Mouse (Mus musculus): Measurements from ENCODE around the gene Olfr695. TPM values are rescaled to one million over a fixed set of nuclear protein-coding genes. Genes with fewer than 3 reads are reported as not detected.
"Not testable (repeated sequence)": the region's sequence is repeated elsewhere in the genome, so short reads cannot be mapped to it uniquely, and the experiment has no call there.

The Olfr695 gene
- polyA plus RNA-seq (2015; fragmentation: Nextera tagmentation; extraction: Ambion mirVana), result not detected in 2 replicates

DNA sequence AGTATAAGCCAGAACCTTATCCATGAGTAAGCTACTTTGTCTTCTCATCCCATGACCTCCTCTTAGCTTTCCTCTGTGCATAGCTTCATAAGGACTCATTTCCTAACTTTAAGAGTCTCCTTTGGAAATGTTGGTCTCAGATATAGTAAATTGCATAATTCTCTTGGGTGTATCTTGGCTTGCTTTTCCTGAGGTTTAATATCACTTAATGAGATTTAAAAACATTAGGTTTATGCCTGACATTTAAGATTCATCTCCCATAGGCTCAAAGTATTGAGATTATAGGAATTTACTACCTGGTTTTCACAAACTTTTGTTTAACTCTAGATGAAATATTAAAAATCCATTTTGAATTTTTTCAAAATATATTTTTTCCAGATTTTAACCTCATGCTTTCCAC lies at the start of gene Olfr695:
Gene Olfr695 (minus strand): TSS at position 101 of the 400 bp plus-strand sequence.
- Histone ChIP-seq H3K4me1 (replicated peaks) (no peaks in the 10 kb centered on the region), H3K27me3 (no peaks in the 10 kb centered on the region), H3K9ac (no peak within 1 kb of the TSS), H3K4me3 (no peak within 1 kb of the TSS), H3K27ac (no peak within 1 kb of the TSS), H3K9me3 (no peaks in the 10 kb centered on the region), H3K4me2 (no peak within 1 kb of the TSS), H3K36me3 (no peaks in the 10 kb centered on the region)
- ATAC-seq (ENCODE audit: low FRiP score), result no peak

DNA sequence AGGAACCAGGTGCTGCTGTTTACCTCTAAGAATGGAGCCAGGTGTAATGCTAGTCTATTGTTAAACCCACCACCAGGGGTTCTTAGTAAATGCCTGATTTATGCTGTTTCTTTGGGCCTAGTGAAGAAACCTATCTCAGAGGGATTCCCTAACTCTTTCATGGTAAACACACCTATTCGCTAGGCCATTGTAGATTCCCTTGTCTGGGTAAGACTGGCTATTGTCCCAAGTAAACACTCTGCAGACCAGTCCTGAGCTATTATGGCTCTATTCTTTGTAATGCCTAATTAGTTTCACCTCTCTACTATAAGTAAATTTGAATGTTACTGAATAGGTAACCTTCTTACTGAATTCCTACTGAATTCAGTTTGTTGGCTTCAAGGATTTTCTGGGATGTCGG lies 44.8 kb upstream of the Olfr695 start:
- 95% methylated on average over 2 of the region's 2 CpGs for WGBS
- H3K4me3 ChIP-seq; H3K4me2 ChIP-seq; H3K9ac ChIP-seq; H3K27me3 ChIP-seq; H3K27ac ChIP-seq; H3K4me1 ChIP-seq (replicated peaks); H3K9me3 ChIP-seq; H3K36me3 ChIP-seq; ATAC-seq (ENCODE audit: low FRiP score): not testable (repeated sequence)

DNA sequence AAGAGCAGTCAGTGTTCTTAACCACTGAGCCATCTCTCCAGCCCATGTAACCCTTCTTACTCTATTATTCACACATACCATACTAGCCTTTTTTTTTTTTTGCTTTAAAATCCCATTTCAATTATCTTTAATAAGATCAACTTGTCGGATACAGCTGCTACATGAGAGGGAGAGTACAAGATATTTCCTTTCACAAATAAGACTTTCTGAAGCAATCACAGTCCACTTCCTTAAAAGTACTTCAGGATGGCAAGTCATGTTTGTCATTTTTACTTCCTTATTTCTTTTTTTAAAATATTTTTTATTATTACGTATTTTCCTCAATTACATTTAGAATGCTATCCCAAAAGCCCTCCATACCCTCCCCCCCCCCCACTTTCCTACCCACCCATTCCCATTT lies 42.6 kb upstream of the Olfr695 start:
- H3K4me1 ChIP-seq (replicated peaks), result no peaks in the 10 kb centered on the region
- H3K27me3 ChIP-seq, result no peaks in the 10 kb centered on the region
- no peak overlapping the region for H3K4me2 ChIP-seq
- H3K27ac ChIP-seq, result no peak overlapping the region
- 95% methylated on average over 2 of the region's 2 CpGs for WGBS
- ATAC-seq (ENCODE audit: low FRiP score), result no peak
- no peak overlapping the region for H3K4me3 ChIP-seq
- H3K36me3 ChIP-seq, result no peaks in the 10 kb centered on the region
- H3K9me3 ChIP-seq, result peaks cover 7% of the 10 kb centered on the region; the same call in 1 of the 2 replicates
- H3K9ac ChIP-seq, result no peak overlapping the region

DNA sequence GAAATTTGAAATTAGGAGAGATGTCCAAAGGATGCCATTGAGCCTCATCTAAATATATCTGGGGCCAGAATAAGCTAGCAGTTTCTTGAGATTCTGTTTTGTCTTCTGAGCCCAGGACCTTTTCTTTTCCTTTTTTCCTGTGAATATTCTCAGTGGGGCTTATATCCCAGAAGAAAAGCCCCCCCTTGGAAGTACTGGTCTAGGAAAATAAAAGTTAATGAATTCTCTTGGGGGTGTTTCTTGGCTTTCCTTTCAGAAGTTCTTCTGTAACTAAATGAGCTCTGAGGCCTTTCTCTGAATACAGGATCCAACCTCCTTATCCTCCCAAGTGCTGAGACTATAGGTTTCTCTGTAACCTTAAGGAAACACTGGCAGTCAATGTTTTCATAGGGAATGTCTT lies 39.1 kb upstream of the Olfr695 start, which contains the start of gene Olfr698:
Gene Olfr698 (minus strand): TSS at position 101 of the 400 bp plus-strand sequence.
- ATAC-seq (ENCODE audit: low FRiP score), result no peak
- Histone ChIP-seq H3K4me1 (replicated peaks) (no peaks in the 10 kb centered on the region), H3K4me3 (no peak within 1 kb of the TSS), H3K9ac (no peak within 1 kb of the TSS), H3K36me3 (no peaks in the 10 kb centered on the region), H3K27me3 (no peaks in the 10 kb centered on the region), H3K9me3 (no peaks in the 10 kb centered on the region), H3K27ac (no peak within 1 kb of the TSS), H3K4me2 (no peak within 1 kb of the TSS)

DNA sequence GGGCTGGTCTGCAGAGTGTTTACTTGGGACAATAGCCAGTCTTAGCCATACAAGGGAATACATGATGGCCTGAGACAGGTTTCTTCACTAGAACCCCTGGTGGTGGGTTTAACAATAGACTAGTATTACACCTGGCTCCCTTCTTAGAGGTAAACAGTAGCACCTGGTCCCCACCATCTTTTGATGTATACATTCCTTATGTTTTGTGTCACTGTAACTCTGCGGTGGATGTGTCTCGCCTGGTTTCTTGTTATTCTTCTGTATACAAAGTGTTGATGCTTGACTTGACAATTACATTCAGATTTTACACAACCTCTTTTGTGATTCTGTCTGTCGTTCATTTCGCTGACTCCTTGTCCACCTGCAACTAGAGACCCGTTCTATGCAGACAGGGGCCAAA lies 29.6 kb upstream of the Olfr695 start:
- H3K9me3 ChIP-seq, result no peaks in the 10 kb centered on the region
- H3K4me1 ChIP-seq (replicated peaks), result no peaks in the 10 kb centered on the region
- WGBS, result 88% methylated on average over 5 of the region's 5 CpGs
- no peak overlapping the region for H3K9ac ChIP-seq
- ATAC-seq (ENCODE audit: low FRiP score), result no peak
- H3K4me3 ChIP-seq, result no peak overlapping the region
- H3K36me3 ChIP-seq, result no peaks in the 10 kb centered on the region
- no peak overlapping the region for H3K4me2 ChIP-seq
- no peak overlapping the region for H3K27ac ChIP-seq
- no peaks in the 10 kb centered on the region for H3K27me3 ChIP-seq

DNA sequence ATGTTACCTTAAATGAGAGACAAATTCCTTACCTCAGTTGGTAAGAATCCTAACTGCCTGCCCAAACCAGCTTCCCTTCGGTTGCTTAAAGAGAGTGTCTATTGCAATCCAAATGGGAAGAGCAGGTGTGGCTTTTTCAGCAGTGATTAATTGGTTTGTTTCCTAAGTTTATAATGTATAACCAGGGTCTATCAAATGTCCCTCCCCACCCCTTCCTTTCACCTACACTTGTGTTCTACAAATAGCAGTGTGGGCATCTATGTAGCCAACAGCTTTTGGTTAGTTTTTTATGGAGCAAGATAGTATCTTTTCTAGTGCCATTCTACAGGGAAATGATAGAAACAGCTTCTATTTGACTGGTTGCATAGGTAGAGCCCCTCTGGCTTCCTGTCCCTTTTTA lies 26.1 kb upstream of the Olfr695 start, which contains the start of gene Olfr697:
Gene Olfr697 (minus strand): TSS at position 101 of the 400 bp plus-strand sequence.
- no peak for ATAC-seq (ENCODE audit: low FRiP score)
- Histone ChIP-seq H3K4me3 (no peak within 1 kb of the TSS), H3K4me1 (replicated peaks) (no peaks in the 10 kb centered on the region), H3K9me3 (no peaks in the 10 kb centered on the region), H3K4me2 (no peak within 1 kb of the TSS), H3K36me3 (no peaks in the 10 kb centered on the region), H3K9ac (no peak within 1 kb of the TSS), H3K27me3 (no peaks in the 10 kb centered on the region), H3K27ac (no peak within 1 kb of the TSS)
- 82% methylated on average over 1 of the region's 1 CpGs for WGBS

DNA sequence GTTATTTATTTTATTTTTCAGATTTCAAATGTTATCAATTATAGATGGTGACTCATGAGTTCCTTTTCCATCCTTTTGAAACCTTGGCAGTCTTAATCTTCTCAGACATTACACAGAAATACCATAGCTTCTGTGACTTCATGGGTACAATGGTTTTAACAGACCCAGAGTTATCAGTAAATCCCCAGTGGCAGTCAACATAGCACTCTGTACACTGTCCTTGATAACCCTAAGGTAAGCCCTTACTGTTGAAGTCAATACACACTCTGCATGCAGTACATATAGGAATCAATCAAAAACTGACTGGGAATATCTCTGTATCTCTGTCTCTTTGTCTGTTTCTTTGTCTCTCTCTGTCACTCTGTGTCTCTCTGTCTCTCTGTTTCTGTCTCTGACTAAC lies 20.8 kb upstream of the Olfr695 start:
- no peak overlapping the region for H3K4me3 ChIP-seq
- no peak overlapping the region for H3K9ac ChIP-seq
- no peak for ATAC-seq (ENCODE audit: low FRiP score)
- no peak overlapping the region for H3K4me2 ChIP-seq
- H3K27ac ChIP-seq, result no peak overlapping the region
- H3K4me1 ChIP-seq (replicated peaks), result no peaks in the 10 kb centered on the region
- no peaks in the 10 kb centered on the region for H3K36me3 ChIP-seq
- H3K27me3 ChIP-seq, result no peaks in the 10 kb centered on the region
- no peaks in the 10 kb centered on the region for H3K9me3 ChIP-seq

DNA sequence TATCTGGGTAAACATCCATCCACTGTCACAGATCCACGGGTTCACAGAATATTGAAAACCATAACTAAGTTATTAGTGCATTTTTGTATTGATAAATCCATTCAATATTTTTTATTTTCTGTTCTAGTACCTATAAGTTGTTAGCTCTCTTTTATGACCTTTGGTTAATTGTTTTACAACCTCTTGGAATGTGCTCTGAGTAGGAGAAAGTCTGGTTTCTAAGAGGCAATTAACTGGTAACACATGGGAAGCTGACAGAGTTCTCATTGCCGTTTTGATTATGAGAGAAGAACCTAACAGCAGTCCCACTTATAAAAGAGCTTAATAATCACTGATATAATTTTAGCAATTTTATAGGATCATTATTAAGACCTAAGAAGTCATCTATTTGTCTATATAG lies 17.5 kb upstream of the Olfr695 start:
- no peaks in the 10 kb centered on the region for H3K9me3 ChIP-seq
- H3K36me3 ChIP-seq, result no peaks in the 10 kb centered on the region
- no peaks in the 10 kb centered on the region for H3K27me3 ChIP-seq
- 77% methylated on average over 2 of the region's 2 CpGs for WGBS
- no peak overlapping the region for H3K27ac ChIP-seq
- no peak overlapping the region for H3K9ac ChIP-seq
- no peak overlapping the region for H3K4me3 ChIP-seq
- H3K4me1 ChIP-seq (replicated peaks), result no peaks in the 10 kb centered on the region
- H3K4me2 ChIP-seq, result no peak overlapping the region
- ATAC-seq (ENCODE audit: low FRiP score), result no peak

DNA sequence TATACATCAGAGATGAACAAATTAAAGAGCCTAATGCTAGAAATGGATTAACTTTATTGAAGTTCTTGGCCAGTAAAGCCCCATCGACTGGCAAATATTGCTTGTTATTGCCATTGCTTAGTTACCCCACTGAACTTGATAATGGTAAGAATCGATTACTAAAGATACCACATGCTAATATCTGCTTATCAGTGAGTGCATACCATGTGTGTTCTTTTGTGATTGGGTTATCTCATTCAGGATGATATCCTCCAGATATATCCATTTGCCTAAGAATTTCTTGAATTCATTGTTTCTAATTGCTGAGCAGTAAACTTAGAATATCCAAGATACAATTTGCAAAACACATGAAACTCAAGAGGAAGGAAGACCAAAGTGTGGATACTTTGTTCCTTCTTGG lies 9.5 kb upstream of the Olfr695 start:
- not testable (repeated sequence) for H3K27me3 ChIP-seq; H3K4me1 ChIP-seq (replicated peaks); H3K9me3 ChIP-seq; ATAC-seq (ENCODE audit: low FRiP score); H3K36me3 ChIP-seq; H3K9ac ChIP-seq; H3K27ac ChIP-seq; H3K4me3 ChIP-seq; H3K4me2 ChIP-seq
- 92% methylated on average over 2 of the region's 2 CpGs for WGBS

DNA sequence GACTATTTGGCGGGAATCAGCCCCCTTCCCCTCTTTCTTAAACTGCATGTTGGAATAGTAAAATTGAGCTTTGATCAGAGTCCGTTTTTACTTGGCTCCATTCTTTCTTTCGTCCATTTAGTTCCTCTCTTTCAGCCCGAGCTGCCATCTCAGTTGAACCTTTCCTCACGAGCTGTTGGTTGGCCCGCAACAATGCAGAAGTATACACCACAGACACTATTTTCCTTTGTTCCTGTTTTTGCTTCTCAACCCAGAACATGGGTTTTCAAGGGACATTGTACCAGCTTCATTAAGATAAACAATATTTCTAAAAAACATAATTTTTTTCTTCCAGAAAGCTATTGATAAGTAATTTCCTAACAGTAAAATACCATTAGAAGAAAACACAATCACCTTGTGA lies 4.7 kb downstream of the Olfr695 start:
- Histone ChIP-seq H3K4me2 (no peak overlapping the region), H3K27ac (no peak overlapping the region), H3K4me3 (no peak overlapping the region), H3K36me3 (no peaks in the 10 kb centered on the region), H3K27me3 (no peaks in the 10 kb centered on the region), H3K9me3 (0 out of 2 replicates have a peak, but pooled peaks cover 1% of the 10 kb centered on the region), H3K4me1 (replicated peaks) (no peaks in the 10 kb centered on the region), H3K9ac (no peak overlapping the region)
- ATAC-seq (ENCODE audit: low FRiP score), result no peak
- WGBS, result 81% methylated on average over 6 of the region's 6 CpGs

DNA sequence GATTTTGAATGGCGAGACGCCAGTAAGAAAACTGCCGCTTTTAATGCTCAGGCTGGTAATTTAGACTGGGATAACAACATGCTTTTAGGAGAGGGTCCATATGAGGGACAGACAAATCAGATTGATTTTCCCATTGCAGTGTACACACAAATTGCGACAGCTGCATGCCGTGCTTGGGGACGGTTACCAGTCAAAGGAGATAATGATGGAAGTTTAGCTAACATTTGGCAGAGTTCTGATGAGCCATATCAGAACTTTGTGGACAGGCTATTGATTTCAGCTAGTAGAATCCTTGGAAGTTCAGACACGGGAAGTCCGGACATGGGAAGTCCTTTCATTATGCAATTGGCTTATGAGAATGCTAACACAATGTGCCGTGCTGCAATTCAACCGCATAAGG lies 8.5 kb downstream of the Olfr695 start:
- not testable (repeated sequence) for H3K27me3 ChIP-seq; H3K9me3 ChIP-seq; H3K4me2 ChIP-seq; ATAC-seq (ENCODE audit: low FRiP score); H3K9ac ChIP-seq; H3K4me3 ChIP-seq; H3K4me1 ChIP-seq (replicated peaks); H3K36me3 ChIP-seq; H3K27ac ChIP-seq
- 88% methylated on average over 10 of the region's 10 CpGs for WGBS

DNA sequence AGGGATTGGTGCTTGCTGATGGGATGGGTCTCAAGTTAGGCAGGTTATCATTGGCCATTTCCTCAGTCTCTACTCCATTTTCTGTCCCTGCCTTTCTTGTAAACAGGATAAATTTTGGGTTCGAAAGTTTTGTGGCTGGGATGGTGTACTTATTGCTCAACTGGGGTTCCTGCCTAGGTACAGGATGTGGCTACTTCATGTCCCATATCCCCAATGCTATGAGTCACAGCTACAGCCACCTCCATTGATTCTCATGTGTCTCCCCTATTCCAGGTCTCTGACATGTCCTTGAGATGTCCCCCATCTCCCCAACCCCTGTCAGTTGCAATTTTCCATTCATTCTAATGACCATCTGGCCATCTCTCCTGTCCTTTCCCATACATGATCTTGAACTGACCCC lies 19.3 kb downstream of the Olfr695 start:
- no peak overlapping the region for H3K4me3 ChIP-seq
- no peak overlapping the region for H3K4me2 ChIP-seq
- no peak overlapping the region for H3K9ac ChIP-seq
- WGBS, result 76% methylated on average over 1 of the region's 1 CpGs
- no peaks in the 10 kb centered on the region for H3K27me3 ChIP-seq
- ATAC-seq (ENCODE audit: low FRiP score), result no peak
- H3K36me3 ChIP-seq, result no peaks in the 10 kb centered on the region
- H3K9me3 ChIP-seq, result peaks cover 8% of the 10 kb centered on the region; the same call in 1 of the 2 replicates
- H3K27ac ChIP-seq, result no peak overlapping the region
- H3K4me1 ChIP-seq (replicated peaks), result no peaks in the 10 kb centered on the region

DNA sequence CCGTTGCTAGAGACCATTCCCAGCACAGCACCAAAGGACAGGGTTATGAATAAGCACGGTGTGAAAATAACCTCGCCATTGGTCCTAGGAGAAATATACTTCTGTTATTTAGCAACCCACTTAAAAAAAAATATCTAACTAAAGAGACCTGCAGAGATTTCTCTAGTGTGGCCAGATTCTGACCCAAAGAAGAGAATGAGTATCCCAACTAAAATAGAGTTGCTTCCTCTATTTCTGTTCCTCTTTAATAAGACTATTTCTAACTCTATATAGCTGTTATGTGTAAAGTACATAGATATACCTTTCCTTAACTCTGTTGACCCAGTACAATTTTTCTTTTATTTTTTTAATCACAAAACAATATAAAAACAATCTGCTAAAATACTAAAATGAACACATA lies 23.2 kb downstream of the Olfr695 start:
- Histone ChIP-seq H3K27ac (no peak overlapping the region), H3K9me3 (no peaks in the 10 kb centered on the region), H3K4me2 (no peak overlapping the region), H3K27me3 (no peaks in the 10 kb centered on the region), H3K4me3 (no peak overlapping the region), H3K4me1 (replicated peaks) (no peaks in the 10 kb centered on the region), H3K9ac (no peak overlapping the region), H3K36me3 (no peaks in the 10 kb centered on the region)
- no peak for ATAC-seq (ENCODE audit: low FRiP score)
- WGBS, result 90% methylated on average over 3 of the region's 3 CpGs

DNA sequence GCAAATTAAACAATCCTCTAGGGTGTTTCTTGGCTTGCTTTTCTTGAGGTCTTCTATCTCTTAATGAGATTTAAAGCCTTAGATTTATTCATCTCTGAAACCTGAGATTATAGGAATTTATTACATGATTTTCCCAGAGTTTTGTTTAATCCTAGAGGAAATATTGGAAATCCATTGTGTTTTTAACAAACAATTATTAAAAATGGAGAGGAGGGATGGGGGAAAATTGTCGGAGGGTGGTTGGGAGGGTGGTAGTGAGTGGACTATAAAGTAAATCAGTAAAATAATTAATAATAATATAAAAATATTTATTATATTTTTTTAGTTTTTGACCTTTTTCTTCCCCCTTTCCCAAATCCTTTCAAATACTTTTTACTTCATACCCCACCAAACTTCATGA lies 24.5 kb downstream of the Olfr695 start, which contains the start of gene Olfr694:
Gene Olfr694 (minus strand): TSS at position 101 of the 400 bp plus-strand sequence.
- ATAC-seq (ENCODE audit: low FRiP score), result no peak
- Histone ChIP-seq H3K9me3 (no peaks in the 10 kb centered on the region), H3K27me3 (no peaks in the 10 kb centered on the region), H3K27ac (no peak within 1 kb of the TSS), H3K4me3 (no peak within 1 kb of the TSS), H3K4me1 (replicated peaks) (no peaks in the 10 kb centered on the region), H3K4me2 (no peak within 1 kb of the TSS), H3K9ac (no peak within 1 kb of the TSS), H3K36me3 (no peaks in the 10 kb centered on the region)
- WGBS, result 93% methylated on average over 1 of the region's 1 CpGs
